Mouse (Mus musculus) CH12.LX (cell line): ENCODE results near the gene C3. TPM values are rescaled to one million over a fixed set of nuclear protein-coding genes. Genes with fewer than 3 reads are reported as not detected.
A peak's percentile ranks its signal among the peaks of the same experiment; 100 is the strongest.

Experiments used
- DNase-seq: peaks from one replicate; pipeline ENCODE4 v3.0.0-alpha.2; 2013; ENCODE audit errors: extremely low read depth
- H3K27ac ChIP-seq: 2 replicates; pipeline ENCODE4 v1.5.1; 2012; ENCODE audit warnings: low read depth, mild to moderate bottlenecking, control low read depth, moderate library complexity; ENCODE audit not compliant: insufficient read depth
- H3K27me3 ChIP-seq: replicated peaks from 2 replicates; pipeline ENCODE3; 2012; ENCODE audit warnings: inconsistent platforms
- H3K36me3 ChIP-seq, 2 experiments: replicated peaks in 1 of 2; 2 replicates each; pipeline versions ENCODE3 to v1.6.1; 2012; ENCODE audit warnings: inconsistent platforms in 1 of 2, low read length in 1 of 2, mild to moderate bottlenecking in 1 of 2, mixed read lengths in 1 of 2, moderate library complexity in 1 of 2; ENCODE audit not compliant: control insufficient read depth in 1 of 2, insufficient read depth in 1 of 2
- H3K4me1 ChIP-seq, 2 experiments: 2 replicates each; pipeline ENCODE4 v1.6.1; 2012; ENCODE audit warnings: inconsistent platforms in 1 of 2, moderate library complexity in 1 of 2; ENCODE audit not compliant: insufficient read depth in 2 of 2, control insufficient read depth in 1 of 2
- H3K4me2 ChIP-seq: 2 replicates; pipeline ENCODE4 v1.6.1; 2012; ENCODE audit warnings: low read depth, mild to moderate bottlenecking, control low read depth; ENCODE audit not compliant: poor library complexity, insufficient read depth, severe bottlenecking
- H3K4me3 ChIP-seq, 3 experiments: fragments of 150-350 bp in 1 of 3; sonication (generic) in 1 of 3; replicated peaks in 1 of 3; 2 replicates each; pipeline versions ENCODE3 to v1.5.1; 2011 to 2012; ENCODE audit warnings: low read depth in 2 of 3, low read length in 2 of 3, mild to moderate bottlenecking in 2 of 3, moderate library complexity in 2 of 3, control low read depth in 1 of 3, improper control_type of control experiment in 1 of 3, inconsistent platforms in 1 of 3, mixed read lengths in 1 of 3; ENCODE audit not compliant: poor library complexity in 1 of 3
- H3K79me2 ChIP-seq: replicated peaks from 2 replicates; pipeline ENCODE4 v1.6.1; 2012; ENCODE audit warnings: mild to moderate bottlenecking, moderate library complexity; ENCODE audit not compliant: control insufficient read depth, poor library complexity, insufficient read depth, severe bottlenecking; ENCODE audit errors: extremely low read depth
- H3K9ac ChIP-seq: 2 replicates; pipeline ENCODE4 v1.6.1; 2012; ENCODE audit warnings: low read depth, mild to moderate bottlenecking, control low read depth, moderate library complexity; ENCODE audit not compliant: insufficient read depth
- H3K9me3 ChIP-seq: replicated peaks from 2 replicates; pipeline ENCODE3; 2012; ENCODE audit warnings: low read length, inconsistent platforms, mixed read lengths
- CHD2 ChIP-seq: IDR thresholded peaks from 2 replicates; pipeline ENCODE4 v1.6.1; 2011; ENCODE audit warnings: low read length, improper control_type of control experiment
- CTCF ChIP-seq, 2 experiments: IDR thresholded peaks in 1 of 2; conservative IDR thresholded peaks in 1 of 2; 2 replicates each; pipeline ENCODE4 v1.5.1; 2011 to 2012; ENCODE audit warnings: low read depth in 2 of 2, low read length in 2 of 2, improper control_type of control experiment in 1 of 2, inconsistent platforms in 1 of 2, mild to moderate bottlenecking in 1 of 2, moderate library complexity in 1 of 2
- E2F4 ChIP-seq: IDR thresholded peaks from 2 replicates; pipeline ENCODE4 v1.6.1; 2011; ENCODE audit warnings: low read depth, low read length, improper control_type of control experiment; ENCODE audit not compliant: insufficient replicate concordance
- MAX ChIP-seq: IDR thresholded peaks from 2 replicates; pipeline ENCODE4 v1.6.1; 2011; ENCODE audit warnings: low read length, improper control_type of control experiment
- MXI1 ChIP-seq: IDR thresholded peaks from 2 replicates; pipeline ENCODE4 v1.6.1; 2011; ENCODE audit warnings: mild to moderate bottlenecking, low read depth, low read length, improper control_type of control experiment
- NELFE ChIP-seq: IDR thresholded peaks from 2 replicates; pipeline ENCODE4 v1.6.1; 2011; ENCODE audit warnings: low read depth, low read length, improper control_type of control experiment
- NRF1 ChIP-seq: IDR thresholded peaks from 2 replicates; pipeline ENCODE4 v1.6.1; 2014; ENCODE audit warnings: low read depth, mild to moderate bottlenecking, inconsistent platforms, low read length, improper control_type of control experiment, moderate library complexity
- POLR2A ChIP-seq: IDR thresholded peaks from 2 replicates; pipeline ENCODE4 v1.6.1; 2011; ENCODE audit warnings: low read depth, mild to moderate bottlenecking, improper control_type of control experiment, low read length
- SIN3A ChIP-seq: IDR thresholded peaks from 2 replicates; pipeline ENCODE4 v1.6.1; 2012; ENCODE audit warnings: low read length, improper control_type of control experiment, inconsistent platforms
- TCF12 ChIP-seq: IDR thresholded peaks from 2 replicates; pipeline ENCODE4 v1.6.1; 2014; ENCODE audit warnings: low read depth, mild to moderate bottlenecking, inconsistent platforms, low read length, improper control_type of control experiment
- ZC3H11A ChIP-seq: IDR thresholded peaks from 2 replicates; pipeline ENCODE4 v1.6.1; 2012; ENCODE audit warnings: low read depth, mild to moderate bottlenecking, inconsistent platforms, low read length, improper control_type of control experiment
- ZMIZ1 ChIP-seq: IDR thresholded peaks from 2 replicates; pipeline ENCODE4 v1.6.1; 2012; ENCODE audit warnings: low read depth, mild to moderate bottlenecking, inconsistent platforms, low read length, improper control_type of control experiment
- dilution Hi-C: fragments of 300-500 bp; cut with MboI; formaldehyde crosslinking; loops from 2 replicates; pipeline ENCODE4 v1.14.3; 2020; ENCODE audit warnings: low sequenced_read_pairs; ENCODE audit not compliant: extremely low pct_unique_long_range_greater_than_20kb, extremely low pct_ligation_motif_present
- in situ Hi-C: fragments of 300-500 bp; cut with MboI; formaldehyde crosslinking; loops from 3 replicates; pipeline ENCODE4 v1.14.3; 2019; ENCODE audit warnings: low sequenced_read_pairs, low pct_ligation_motif_present, low pct_unique_long_range_greater_than_20kb, mixed read lengths
- polyA plus RNA-seq: library from polyadenylated mRNA; unstranded; fragments of >175 nt; gene quantifications from 2 replicates; pipeline ENCODE4 v1.2.1, GENCODE M21; 2012; ENCODE audit warnings: low read depth; ENCODE audit not compliant: insufficient read length
- total RNA-seq, 2 experiments: library from RNA; depleted of rRNA; stranded (reverse); fragments of 300-350 nt in 1 of 2; fragments of >200 nt in 1 of 2; gene quantifications; 2 replicates each; pipeline ENCODE4 v1.2.3; 2012 to 2014

The C3 gene
- total and polyA plus RNA-seq, 3 experiments: 1.2 to 5.4 (median 3.9) TPM

- TF ChIP-seq TCF12 (no peak), SIN3A (0 out of 2 replicates have a peak, but pooled peaks have one; percentile 14)
- dilution Hi-C loops (no loop called here), in situ Hi-C loops (no loop called here)
- Histone ChIP-seq H3K27me3 (peaks cover 3% of the 10 kb centered on the region), H3K9me3 (no peaks in the 10 kb centered on the region), H3K9ac (peak overlapping the region; percentile 17; the same call in 1 of the 2 replicates), H3K79me2 (peaks cover 10% of the 10 kb centered on the region), H3K4me2 (peak overlapping the region; percentile 87), H3K36me3 (no peaks in the 10 kb centered on the region), H3K27ac (peak overlapping the region; percentile 1; the same call in 1 of the 2 replicates), H3K4me3 (peak overlapping the region; percentile 61 to 74 (median 62)), H3K4me1 (peaks cover 11 to 41% of the 10 kb centered on the region in 2 experiments; a peak in 3 of 4 replicates)
- no peak for DNase-seq
These were observed 48.0 kb upstream of the C3 start for GRCm38 (mm10) chr17:57275997-57276351.

- Histone ChIP-seq H3K4me1 (peaks cover 11 to 35% of the 10 kb centered on the region in 2 experiments; a peak in 3 of 4 replicates), H3K27me3 (peaks cover 3% of the 10 kb centered on the region), H3K27ac (no peak overlapping the region), H3K9ac (peak overlapping the region; percentile 24; the same call in 1 of the 2 replicates), H3K4me3 (peak overlapping the region; percentile 61 to 69 (median 62)), H3K9me3 (no peaks in the 10 kb centered on the region), H3K79me2 (peaks cover 4% of the 10 kb centered on the region; the same call in 1 of the 2 replicates), H3K36me3 (no peaks in the 10 kb centered on the region), H3K4me2 (peak overlapping the region; percentile 87)
- DNase-seq: peak; percentile 81
- dilution Hi-C loops (no loop called here), in situ Hi-C loops (no loop called here)
- 0 out of 2 replicates have a peak, but pooled peaks have one; percentile 27 for TF ChIP-seq TCF12
- no peak for TF ChIP-seq NELFE
- peak; percentile 21; the same call in 1 of the 2 replicates for TF ChIP-seq SIN3A
- TF ChIP-seq MXI1: peak; percentile 37; the same call in 1 of the 2 replicates
- peak; percentile 51 for TF ChIP-seq POLR2A
These were observed 47.4 kb upstream of the C3 start for GRCm38 (mm10) chr17:57275111-57275996.

GRCm38 (mm10) chr17:57274686-57275085 is 46.8 kb upstream of the C3 start:
- Histone ChIP-seq H3K4me1 (peaks cover 11 to 32% of the 10 kb centered on the region in 2 experiments; a peak in 3 of 4 replicates), H3K4me2 (peak overlapping the region; percentile 87), H3K27me3 (peaks cover 3% of the 10 kb centered on the region), H3K27ac (no peak overlapping the region), H3K9me3 (no peaks in the 10 kb centered on the region), H3K79me2 (no peaks in the 10 kb centered on the region), H3K9ac (peak overlapping the region; percentile 24; the same call in 1 of the 2 replicates), H3K4me3 (peak overlapping the region; percentile 61 to 69 (median 62)), H3K36me3 (no peaks in the 10 kb centered on the region)
- in situ Hi-C loops: no loop called here
- TF ChIP-seq MAX (no peak), CTCF (conservative IDR thresholded peaks at IDR 0.05 in 1 of 2, IDR thresholded peaks at IDR 0.05 in 1 of 2; ENCODE audit: low read depth in 2 of 2, low read length in 2 of 2) (no peak), NELFE (no peak), ZMIZ1 (no peak), TCF12 (no peak; the same call in 1 of the 2 replicates), ZC3H11A (no peak), CHD2 (no peak), E2F4 (no peak), NRF1 (no peak)
- no peak for DNase-seq
- dilution Hi-C loops: no loop called here
